9 mouse cellular contexts compared by ENCODE assay signal in genomic region chr3:137150414-137151010, GRCm38 (mm10).
DNase-seq lines count a peak whose midpoint lies in the region; ATAC-seq and TF ChIP-seq lines count a peak whose summit lies in the region.
"Had no signal": no experiment of that assay in that cellular context is flagged by ENCODE, and none has a peak within 500 bp of the region (broad histone marks: within the 10 kb centered on the region; RNA-seq: fewer than 3 reads in every experiment).

No protein-coding gene starts in this region.

- 0 out of 2 replicates have a peak overlapping the region, but pooled peaks have one; percentile 7 for H3K4me2 ChIP-seq in hindbrain, postnatal 0 days (ENCODE audit: low read depth, low read length)
- no peak overlapping the region for H3K4me2 ChIP-seq in liver, embryonic 14.5 days (ENCODE audit: low read depth)
- H3K4me2 ChIP-seq: neural tube, embryonic 13.5 days had no signal

- intact Hi-C loops in gastrocnemius, adult 2 months (cut with DNase I) = no loop called here

- H3K27me3 ChIP-seq in hindbrain, postnatal 0 days (ENCODE audit: insufficient read depth, low read length) = no peaks in the 10 kb centered on the region
- H3K27me3 ChIP-seq in liver, embryonic 14.5 days (ENCODE audit: control insufficient read depth, insufficient read depth, low read length) = no peaks in the 10 kb centered on the region
- H3K27me3 ChIP-seq: neural tube, embryonic 13.5 days had no signal

- no peak for TF ChIP-seq EP300 in liver, embryonic 14.5 days (IDR thresholded peaks at IDR 0.05; ENCODE audit: low read depth)

- 34% methylated on average over 14 of the region's 14 CpGs for WGBS in hindbrain, postnatal 0 days
- WGBS in liver, embryonic 14.5 days (ENCODE audit: insufficient replicate concordance) = 17% methylated on average over 14 of the region's 14 CpGs

- H3K36me3 ChIP-seq in hindbrain, postnatal 0 days (ENCODE audit: insufficient read depth, low read length) = no peaks in the 10 kb centered on the region
- H3K36me3 ChIP-seq in liver, embryonic 14.5 days (replicated peaks; ENCODE audit: control insufficient read depth, insufficient read depth, low read depth) = no peaks in the 10 kb centered on the region
- H3K36me3 ChIP-seq: neural tube, embryonic 13.5 days had no signal

- H3K4me3 ChIP-seq in gastrocnemius, adult 2 months = peak overlapping the region; percentile 42
- no peak overlapping the region for H3K4me3 ChIP-seq in hindbrain, postnatal 0 days (ENCODE audit: low read length)
- no peak overlapping the region for H3K4me3 ChIP-seq in liver, embryonic 14.5 days (ENCODE audit: insufficient read depth in 1 of 2, low read depth in 2 of 2, low read length in 2 of 2)
- H3K4me3 ChIP-seq: neural tube, embryonic 13.5 days had no signal

- H3K9ac ChIP-seq in hindbrain, postnatal 0 days (replicated peaks; ENCODE audit: low read length) = no peak overlapping the region
- no peak overlapping the region for H3K9ac ChIP-seq in liver, embryonic 14.5 days (replicated peaks)
- H3K9ac ChIP-seq: neural tube, embryonic 13.5 days had no signal

- H3K4me1 ChIP-seq in hindbrain, postnatal 0 days (ENCODE audit: insufficient read depth, low read length) = peaks cover 3% of the 10 kb centered on the region; the same call in 1 of the 2 replicates
- H3K4me1 ChIP-seq in liver, embryonic 14.5 days (replicated peaks; ENCODE audit: control insufficient read depth in 2 of 2, insufficient read depth in 2 of 2, low read length in 1 of 2) = no peaks in the 10 kb centered on the region

- H3K27ac ChIP-seq in gastrocnemius, adult 2 months = peak overlapping the region; percentile 56
- peak overlapping the region; percentile 58; the same call in 1 of the 2 replicates for H3K27ac ChIP-seq in hindbrain, postnatal 0 days
- H3K27ac ChIP-seq in liver, embryonic 14.5 days = no peak overlapping the region
- H3K27ac ChIP-seq: neural tube, embryonic 13.5 days had no signal

- DNase-seq in frontal cortex, postnatal 36 days (ENCODE audit: low spot score in 2 of 2) = peak; percentile 23 to 24
- no peak for DNase-seq in frontal cortex, postnatal 10 days (ENCODE audit: low spot score in 2 of 2)
- DNase-seq in adrenal gland, postnatal 14 days = peak; percentile 54
- DNase-seq in gastrocnemius, adult 2 months = peak; percentile 62
- DNase-seq in hindbrain, postnatal 0 days (ENCODE audit: low spot score) = peak; percentile 39
- DNase-seq in liver, embryonic 14.5 days (ENCODE audit: low read depth in 3 of 3, low spot score in 3 of 3) = peak in 1 of 3 experiments; percentile 4
- DNase-seq in yolk sac, embryonic 10.5 days (ENCODE audit: low spot score) = peak; percentile 3

- ATAC-seq in hindbrain, postnatal 0 days = 0 out of 2 replicates have a peak, but pooled peaks have one; percentile 45
- peak; percentile 67; the same call in 1 of the 2 replicates for ATAC-seq in liver, embryonic 14.5 days (ENCODE audit: insufficient read depth)
- no peak for ATAC-seq in CD4-positive, CD25-positive, alpha-beta regulatory T cell, adult 4 months

- no peak for TF ChIP-seq CTCF in gastrocnemius, adult 2 months (IDR thresholded peaks at IDR 0.05)
- TF ChIP-seq CTCF in hindbrain, postnatal 0 days (IDR thresholded peaks at IDR 0.05; ENCODE audit: low read depth) = no peak
- no peak for TF ChIP-seq CTCF in liver, embryonic 14.5 days (IDR thresholded peaks at IDR 0.05; ENCODE audit: low read depth)

- no peaks in the 10 kb centered on the region for H3K9me3 ChIP-seq in hindbrain, postnatal 0 days (ENCODE audit: low read length)
- no peaks in the 10 kb centered on the region for H3K9me3 ChIP-seq in liver, embryonic 14.5 days (ENCODE audit: control insufficient read depth, low read length)
- H3K9me3 ChIP-seq: neural tube, embryonic 13.5 days had no signal

Comparison
In these comparisons a context has a peak if more than half of its experiments do, and no peak if none do; other contexts are left out.
1. DNase-seq: peak in frontal cortex, postnatal 36 days (2 of 2), adrenal gland, postnatal 14 days (single experiment), gastrocnemius, adult 2 months (single experiment), hindbrain, postnatal 0 days (single experiment) and yolk sac, embryonic 10.5 days (single experiment); none in frontal cortex, postnatal 10 days (0 of 2).